Mouse (Mus musculus) liver, adult (tissue): ENCODE results near the gene Tmem176b.

ENCODE experiments used
- GATA4 ChIP-seq: IDR thresholded peaks from 2 replicates; pipeline ENCODE4 v1.6.1; 2014; ENCODE audit warnings: mild to moderate bottlenecking, low read length; ENCODE audit not compliant: insufficient replicate concordance

Gene Tmem176b

GRCm38 (mm10) chr6:48828976-48829375, 12.3 kb downstream of the Tmem176b start:
- no peak for TF ChIP-seq GATA4

- no peak for TF ChIP-seq GATA4
Observed at GRCm38 (mm10) chr6:48825016-48825415, 16.3 kb downstream of the Tmem176b start.

DNA sequence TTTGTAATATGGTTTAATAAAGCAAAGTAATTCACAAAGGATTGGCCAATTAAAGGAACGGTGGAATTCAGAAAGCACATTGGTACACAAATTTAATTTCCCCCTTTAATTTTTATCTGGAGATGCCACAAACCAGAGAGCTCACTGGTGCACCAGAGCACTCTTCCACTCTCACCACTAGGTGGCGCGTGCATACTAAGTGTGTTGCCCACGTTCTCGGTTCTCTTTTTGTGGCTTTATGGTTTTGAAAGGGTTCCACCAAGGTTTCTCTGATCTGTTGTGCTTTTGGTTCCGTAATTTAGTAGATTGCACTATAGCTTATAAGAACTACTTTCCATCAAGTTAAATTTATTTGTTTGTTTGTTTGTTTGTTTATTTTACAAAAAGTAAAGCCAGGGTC, 23.5 kb downstream of the Tmem176b start:
- no peak for TF ChIP-seq GATA4

GRCm38 (mm10) chr6:48815013-48815412, 26.3 kb downstream of the Tmem176b start:
- no peak for TF ChIP-seq GATA4

DNA sequence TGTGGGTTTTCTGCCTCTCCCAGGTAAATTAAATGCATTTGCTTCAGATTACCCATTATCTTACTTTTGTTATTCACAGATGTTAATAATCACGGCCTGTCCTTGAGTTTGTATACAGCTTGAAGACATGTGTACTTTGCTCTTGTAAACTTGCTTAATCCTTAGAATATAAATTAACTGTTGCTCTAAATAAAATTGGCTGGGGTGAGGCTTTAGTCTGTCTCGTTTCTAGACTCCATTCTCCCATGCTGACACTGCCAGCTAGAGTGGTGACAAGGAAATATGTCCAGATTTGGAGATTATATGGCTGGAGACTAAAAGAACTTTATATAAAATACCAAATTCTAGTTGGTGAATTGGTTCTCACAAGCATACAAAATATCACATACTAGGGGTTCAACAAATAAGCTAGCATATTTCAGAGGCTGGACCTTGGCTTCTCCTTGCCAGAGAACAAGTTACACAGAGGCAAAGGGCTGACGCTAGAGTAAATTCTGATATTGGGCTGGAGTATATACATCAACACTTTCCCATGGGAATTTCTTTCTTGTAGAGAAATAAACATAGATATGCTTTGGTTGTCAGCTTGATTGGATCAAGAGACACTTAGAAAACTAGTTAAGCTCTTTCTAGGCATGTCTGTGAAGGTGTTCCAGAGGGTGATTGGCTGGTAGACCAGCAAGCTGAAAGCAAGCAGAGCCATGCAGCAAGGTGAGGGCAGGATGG, 31.6 kb downstream of the Tmem176b start:
- TF ChIP-seq GATA4 = no peak

GRCm38 (mm10) chr6:48806746-48807145, 34.5 kb downstream of the Tmem176b start:
- TF ChIP-seq GATA4 = no peak

- no peak for TF ChIP-seq GATA4
Observed at GRCm38 (mm10) chr6:48804346-48804745, 37.0 kb downstream of the Tmem176b start.

- no peak for TF ChIP-seq GATA4
Observed at GRCm38 (mm10) chr6:48803406-48804051, 37.8 kb downstream of the Tmem176b start.

GRCm38 (mm10) chr6:48801897-48802296, 39.4 kb downstream of the Tmem176b start:
- no peak for TF ChIP-seq GATA4

DNA sequence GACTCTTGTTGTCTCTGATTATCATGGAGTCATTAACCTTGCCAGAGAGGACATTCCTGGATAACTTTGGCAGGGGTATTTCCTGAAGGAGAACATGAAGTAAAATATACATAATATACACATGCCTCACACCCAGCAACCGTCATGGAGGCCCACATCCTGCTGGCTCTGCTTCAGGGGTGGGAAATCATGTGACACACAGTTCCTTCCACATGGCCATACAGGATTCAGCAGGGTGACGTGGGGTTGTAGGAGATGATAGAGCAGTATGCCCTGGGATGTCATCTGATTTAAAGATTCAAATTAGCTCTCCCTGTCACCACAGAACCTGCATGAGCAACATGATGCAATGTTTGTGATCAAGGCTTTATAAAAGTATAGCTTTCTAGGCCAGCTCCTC, 53.4 kb downstream of the Tmem176b start:
- no peak for TF ChIP-seq GATA4

DNA sequence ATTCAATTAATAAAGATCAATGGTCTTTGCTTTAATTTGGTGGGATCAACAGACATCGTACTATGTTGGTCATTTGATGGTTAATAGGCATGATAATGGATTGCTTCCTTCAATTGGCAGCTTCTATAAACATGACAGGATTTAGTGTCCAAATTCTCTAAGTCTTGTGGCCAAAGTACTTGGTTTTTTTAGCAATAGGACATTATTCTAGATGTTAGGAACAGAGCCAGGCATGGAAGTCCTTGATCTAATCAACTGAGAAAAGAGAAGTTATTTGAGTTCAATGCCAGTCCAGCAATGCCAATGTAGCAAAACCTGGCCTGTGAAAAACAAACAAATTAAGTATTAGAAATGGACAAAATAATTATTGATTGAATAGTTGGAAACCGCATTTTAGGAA, 55.7 kb downstream of the Tmem176b start:
- peak; percentile 53; the same call in 1 of the 2 replicates for TF ChIP-seq GATA4

DNA sequence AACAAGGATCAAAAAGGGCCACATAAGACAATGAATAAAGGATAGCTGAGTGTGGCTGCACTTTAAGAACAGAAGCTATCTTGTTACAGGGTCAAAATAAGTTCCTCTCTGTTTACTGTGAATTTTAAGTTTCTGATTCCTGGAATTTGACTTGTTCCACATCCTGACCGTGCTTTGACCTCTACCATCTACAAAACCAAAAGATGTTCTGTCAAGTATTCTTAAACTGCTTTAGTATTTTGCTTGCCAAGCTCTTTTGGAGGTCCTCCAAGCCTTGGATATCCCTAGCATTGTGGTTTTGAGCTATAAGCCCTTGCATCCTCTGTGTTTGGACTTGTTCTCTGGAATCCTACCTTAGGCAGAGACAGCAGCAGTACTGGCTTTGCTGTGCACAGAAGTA, 56.1 kb downstream of the Tmem176b start:
- peak; percentile 68; the same call in 1 of the 2 replicates for TF ChIP-seq GATA4

GRCm38 (mm10) chr6:48784406-48784805, 56.9 kb downstream of the Tmem176b start:
- no peak for TF ChIP-seq GATA4
